Mouse (Mus musculus) gastrocnemius, postnatal 4 days (tissue): ENCODE measurements around the gene Cemip2. TPM values are rescaled to one million over a fixed set of nuclear protein-coding genes. Genes with fewer than 3 reads are reported as not detected.

Experiments
- DNase-seq, 2 experiments: peaks; one replicate each; pipeline ENCODE4 v3.0.0; 2021 to 2022; ENCODE audit warnings: low spot score in 2 of 2, mixed read lengths in 2 of 2
- total RNA-seq, 2 experiments: library from RNA; stranded (reverse); gene quantifications; 2 replicates each; pipeline ENCODE4 v1.2.3; 2021

Cemip2 gene
- total RNA-seq, 2 experiments from 2014 or later = 19.8 to 22.5 TPM

DNA sequence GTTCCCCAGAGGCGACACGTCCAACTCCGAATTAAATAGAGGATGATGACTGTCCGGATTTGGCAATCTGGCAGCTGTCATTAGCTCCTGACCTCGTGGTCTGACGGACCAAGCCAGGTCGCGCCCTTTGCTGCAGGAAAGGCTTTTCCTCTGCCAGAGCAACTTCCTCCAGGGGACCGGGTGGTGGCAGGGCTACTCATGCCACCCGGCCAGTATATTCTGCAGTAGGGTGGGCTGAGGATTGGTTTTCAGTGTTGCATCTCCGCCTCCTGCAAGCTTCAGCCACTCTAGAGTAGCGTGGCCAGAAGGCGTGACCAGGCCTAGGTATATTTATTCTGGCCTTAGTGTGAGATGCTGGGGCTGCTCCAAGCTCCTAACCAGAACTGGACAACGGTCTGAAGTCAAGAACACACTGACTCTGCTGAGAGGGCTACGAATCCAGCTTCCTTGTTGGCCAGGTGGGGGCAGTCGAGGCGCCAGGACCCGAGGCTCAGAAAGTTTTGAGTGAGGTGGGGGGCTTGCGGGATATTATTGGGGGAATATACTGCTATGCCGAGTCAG lies 891 bp upstream of the Cemip2 start:
- DNase-seq = peak in 1 of 2 experiments; percentile 53

DNA sequence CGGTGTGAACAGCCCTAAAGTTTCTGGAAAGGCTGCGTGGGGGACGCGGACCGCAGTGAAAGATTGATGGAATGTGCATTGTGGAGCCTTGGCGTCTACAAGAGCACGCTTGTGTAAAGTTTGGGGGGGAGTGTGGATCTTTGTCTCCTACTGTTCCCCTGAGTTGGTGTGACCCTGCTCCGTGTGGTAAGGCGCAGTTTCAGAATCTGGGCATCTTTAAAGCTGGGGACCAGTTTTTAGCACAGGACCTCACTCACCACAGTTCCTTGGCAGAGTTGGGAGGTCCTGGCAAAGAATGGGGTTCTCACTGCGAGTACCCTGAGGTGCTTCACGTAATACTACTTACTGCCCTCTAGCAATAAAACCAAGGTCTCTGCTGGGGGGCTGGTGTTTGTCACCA lies 964 bp downstream of the Cemip2 start:
- no peak for DNase-seq

DNA sequence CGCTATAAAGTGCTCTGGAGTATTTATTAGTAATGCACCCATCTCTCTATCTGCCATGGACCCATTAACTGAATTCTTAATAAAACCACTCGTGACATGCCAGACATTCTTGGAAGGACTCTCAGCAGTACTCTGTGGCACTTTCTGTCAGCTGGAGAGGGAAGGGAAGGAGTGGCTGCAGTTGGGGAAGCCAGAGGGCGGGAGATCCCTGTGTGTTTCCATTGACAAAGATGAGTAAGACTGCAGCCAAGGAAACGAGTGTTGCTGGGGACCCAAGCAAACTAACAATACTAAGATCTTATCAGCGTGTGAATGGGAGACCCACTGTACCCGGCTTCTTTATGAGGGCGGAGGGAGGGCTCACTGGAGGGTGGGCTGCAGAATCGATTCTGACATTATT lies 2.5 kb downstream of the Cemip2 start:
- DNase-seq = no peak

DNA sequence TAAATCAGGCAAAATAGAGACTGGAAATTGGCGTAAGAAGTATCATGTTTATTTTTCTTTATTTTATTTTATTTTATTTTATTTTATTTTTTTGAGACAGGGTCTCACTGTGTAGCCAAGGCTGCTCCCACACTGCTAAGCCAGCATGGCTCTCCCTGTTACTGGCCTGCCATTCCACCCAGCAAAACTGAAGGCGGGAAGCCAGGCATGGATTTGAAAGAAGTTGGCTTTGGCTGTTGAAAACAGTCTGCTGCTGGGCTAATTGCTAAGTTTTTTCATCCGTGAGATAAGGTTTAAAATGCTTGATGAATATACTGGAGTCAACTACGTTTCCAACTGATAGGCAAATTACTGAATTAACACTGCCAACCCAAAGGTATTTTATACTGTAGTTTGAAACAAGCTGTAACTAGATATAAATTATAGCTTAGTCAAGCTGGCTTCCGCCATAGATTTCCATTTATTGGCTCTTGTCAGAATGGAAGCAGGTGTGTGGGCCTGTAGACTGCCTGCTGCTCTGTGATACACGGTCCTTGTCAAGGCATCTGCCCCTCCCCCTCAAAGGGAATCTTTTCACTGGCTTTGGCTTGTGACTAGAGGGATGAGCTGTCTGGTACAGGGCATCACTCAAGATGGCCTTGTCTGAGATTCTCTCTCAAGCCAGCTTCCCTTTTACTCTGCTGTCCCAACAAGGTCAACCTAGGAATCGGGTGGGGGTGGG lies 3.1 kb downstream of the Cemip2 start:
- DNase-seq = no peak

DNA sequence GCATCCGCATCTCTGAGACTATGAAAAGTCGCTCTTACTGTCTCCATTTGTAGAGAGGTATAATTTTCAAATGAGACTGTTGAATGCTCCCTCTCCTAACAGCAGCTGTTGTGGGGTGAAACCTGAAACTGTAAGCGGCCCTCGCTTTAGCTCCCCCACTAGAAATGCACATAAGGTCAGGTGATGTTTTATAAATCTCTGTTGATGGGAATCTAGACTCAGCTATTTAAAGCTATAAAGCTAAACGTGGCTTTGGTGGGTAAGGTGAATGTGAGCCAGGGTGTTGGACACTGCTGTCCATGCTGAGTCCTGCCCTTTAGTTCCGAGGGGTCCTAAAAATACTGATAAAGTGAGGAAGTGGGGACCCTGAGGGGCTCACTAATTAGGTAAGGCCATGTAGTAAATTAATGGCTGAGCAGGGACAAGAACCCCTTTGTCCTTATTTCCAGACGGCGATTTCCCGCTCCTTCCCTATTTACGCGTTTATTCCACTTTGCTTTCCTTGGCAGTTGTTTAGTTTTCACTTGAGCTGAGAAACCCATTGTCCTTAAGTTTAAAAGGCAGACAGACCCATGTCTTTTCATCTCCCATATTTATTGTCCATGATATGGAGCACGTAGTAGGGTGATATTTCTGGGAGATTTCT lies 3.8 kb downstream of the Cemip2 start:
- DNase-seq = no peak

DNA sequence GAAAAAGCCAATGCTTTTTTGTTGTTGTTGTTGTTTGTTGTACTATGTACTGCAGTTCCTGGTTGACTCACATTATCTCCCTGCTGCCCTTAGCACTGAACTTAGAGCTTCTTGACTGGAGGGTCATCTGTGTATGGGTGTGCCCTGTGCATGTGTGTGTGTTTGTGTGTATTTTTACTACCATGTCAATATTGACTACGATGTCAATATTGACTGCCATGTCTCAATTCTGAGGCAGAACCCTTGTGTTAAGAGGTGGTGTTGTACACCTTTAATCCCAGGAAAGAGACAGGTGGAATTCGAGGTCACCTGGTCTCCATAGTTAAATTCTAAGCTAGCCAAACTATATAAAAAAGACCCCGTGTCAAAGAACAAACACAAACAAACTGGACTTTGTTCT lies 5.6 kb downstream of the Cemip2 start:
- DNase-seq = no peak

DNA sequence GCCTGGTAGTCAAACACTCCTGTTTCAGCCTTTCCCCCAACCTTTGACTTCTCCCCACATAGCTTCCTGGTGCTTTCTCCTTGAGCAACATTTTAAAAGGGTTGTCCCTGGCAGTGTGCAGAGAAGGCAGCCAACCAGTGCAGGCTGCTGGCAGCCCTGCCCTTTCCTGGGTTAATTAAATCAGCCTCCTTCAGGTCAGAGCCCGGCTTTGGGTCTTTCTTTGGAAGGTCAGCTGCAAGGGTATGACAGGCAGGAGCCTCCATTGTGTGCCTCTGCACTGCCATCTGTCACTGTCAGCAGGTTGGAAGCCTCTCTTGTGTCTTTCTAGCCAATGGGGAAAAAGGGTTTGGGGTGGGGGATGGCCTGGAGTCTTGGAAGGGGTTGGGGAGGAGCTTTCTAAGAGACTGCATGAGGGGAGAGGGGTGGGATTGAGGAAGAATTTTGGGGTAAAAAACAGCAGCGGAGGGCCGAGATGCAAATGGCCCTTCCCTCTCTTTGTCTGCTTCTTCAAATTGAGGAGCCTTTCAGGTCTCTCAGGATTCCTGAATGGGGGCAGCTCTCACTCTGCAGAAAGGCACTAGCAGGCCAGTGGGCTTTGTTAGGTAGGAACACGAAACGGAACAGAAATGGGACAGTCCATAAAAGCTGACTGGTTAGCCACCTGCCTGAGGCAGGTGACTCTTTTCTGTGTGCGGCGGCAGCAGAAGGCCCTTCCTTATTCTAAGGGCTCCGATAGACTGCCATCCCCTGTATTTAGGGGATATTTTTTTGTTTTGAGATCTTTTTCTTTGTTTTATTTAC lies 6.4 kb downstream of the Cemip2 start:
- DNase-seq = no peak

DNA sequence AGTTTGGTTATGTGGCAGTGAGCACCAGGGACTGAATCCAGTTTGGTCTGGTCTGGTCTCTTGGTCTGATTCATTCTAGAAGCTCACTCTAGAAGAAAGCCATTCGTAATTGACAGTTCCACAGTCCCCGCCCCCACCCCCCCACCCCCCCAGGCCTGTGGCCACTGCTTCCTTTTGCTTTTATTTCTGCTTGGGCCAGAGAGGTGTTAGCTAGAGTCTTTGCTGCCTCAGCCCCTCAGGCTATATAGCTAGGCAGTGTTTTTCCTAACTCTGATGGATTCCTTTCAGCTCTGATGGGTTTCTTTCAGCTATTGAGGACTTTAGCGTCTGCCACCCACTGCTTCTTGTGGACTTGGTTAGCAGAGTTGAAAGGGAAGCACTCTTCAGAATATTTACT lies 7.0 kb downstream of the Cemip2 start:
- DNase-seq = no peak

DNA sequence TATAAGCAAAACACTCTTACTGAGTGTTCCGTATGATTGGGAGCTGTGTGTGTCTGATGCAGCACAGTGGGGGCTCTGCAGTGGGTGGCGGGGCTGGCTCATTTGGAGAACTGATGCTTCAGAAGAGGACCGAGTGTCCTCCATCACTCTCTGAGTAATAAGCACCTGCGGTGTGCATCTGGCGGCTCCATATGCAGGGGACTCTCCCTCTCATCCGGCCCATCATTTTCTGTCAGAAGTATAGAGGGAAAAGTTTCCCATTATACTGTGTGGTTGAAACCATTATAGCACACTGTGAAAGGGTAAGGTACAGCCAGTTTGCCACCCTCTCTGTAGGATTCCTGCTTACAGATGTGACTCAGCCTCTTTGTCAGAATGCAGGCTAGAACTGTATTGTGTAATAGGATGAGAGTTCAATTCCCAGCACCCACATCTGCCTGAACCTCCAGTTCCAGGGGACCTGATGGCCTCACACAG lies 8.9 kb downstream of the Cemip2 start:
- no peak for DNase-seq

DNA sequence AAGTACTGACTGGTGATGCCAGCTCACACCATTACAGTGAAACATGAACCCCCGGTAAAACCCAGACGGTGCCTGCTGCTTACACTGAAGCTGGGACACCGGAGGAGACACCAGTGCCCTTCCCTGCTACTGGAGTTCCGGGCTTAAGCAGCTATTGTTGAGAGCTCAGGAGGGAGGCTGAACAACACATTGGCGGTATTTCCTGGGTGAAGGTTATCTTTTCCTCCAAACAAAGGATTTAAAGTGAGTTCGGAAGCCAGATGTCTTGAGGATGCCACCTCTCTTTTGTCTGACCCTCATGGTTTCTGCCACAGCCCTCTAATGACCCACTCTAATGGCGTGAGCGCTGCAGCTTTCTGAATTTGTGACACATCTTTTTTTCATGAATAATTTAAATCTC lies 10.9 kb downstream of the Cemip2 start:
- no peak for DNase-seq

DNA sequence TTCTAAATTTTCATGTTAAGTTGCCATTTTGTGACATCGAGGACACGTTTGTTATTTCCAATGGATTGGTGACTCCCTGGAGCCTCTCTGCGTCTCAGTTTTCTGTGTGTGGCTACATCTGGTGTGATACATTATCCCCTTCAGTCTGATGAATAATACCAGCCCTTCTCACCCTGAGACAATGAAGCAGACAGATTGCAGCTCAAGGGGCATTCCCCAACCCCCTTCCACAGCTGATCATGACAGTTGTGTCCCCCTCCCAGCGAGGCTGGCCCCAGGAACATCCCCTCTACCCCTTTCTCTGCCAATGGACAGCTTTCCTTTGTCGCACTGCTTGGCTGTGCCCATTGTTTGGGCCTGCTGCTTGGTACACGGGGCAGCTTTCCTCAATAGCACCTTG lies 11.5 kb downstream of the Cemip2 start:
- no peak for DNase-seq

DNA sequence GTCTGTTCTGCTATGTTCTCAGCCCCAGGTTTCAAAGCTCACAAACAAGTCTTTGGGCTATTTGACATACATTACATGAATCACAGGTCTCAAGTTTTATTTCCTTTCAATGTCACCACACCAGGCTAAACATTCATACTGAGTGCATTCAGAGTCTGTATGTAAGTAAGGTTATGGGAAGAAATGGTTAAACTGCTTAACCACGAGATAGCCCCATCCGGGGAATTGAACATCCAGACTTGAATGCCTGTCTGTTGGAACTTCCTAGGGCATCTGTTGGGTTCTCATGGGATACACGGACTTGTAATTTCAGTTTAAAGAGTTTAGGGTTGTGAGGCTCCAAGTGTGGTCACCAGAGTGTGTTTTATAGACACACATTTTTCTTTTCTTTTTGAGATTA lies 13.2 kb downstream of the Cemip2 start:
- no peak for DNase-seq

DNA sequence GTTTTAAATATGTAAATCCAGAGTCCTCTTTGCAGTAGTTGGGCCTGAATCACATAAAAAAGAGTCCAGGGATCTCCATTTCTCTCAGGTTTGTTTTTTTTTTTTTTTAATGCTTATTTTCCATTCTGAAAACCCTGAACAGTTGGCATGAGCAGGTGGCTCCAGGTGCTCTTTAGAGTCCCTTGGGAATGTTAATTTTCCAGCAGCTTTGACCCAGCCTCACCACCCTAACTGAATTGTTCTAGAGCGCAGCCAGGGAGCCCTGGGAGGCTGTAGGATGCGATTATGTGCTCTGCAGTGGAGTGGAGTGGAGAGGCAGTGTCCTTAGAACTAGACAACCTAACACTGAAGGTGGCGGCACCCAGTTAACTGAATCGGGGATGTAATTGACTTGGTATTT lies 13.7 kb downstream of the Cemip2 start:
- no peak for DNase-seq

DNA sequence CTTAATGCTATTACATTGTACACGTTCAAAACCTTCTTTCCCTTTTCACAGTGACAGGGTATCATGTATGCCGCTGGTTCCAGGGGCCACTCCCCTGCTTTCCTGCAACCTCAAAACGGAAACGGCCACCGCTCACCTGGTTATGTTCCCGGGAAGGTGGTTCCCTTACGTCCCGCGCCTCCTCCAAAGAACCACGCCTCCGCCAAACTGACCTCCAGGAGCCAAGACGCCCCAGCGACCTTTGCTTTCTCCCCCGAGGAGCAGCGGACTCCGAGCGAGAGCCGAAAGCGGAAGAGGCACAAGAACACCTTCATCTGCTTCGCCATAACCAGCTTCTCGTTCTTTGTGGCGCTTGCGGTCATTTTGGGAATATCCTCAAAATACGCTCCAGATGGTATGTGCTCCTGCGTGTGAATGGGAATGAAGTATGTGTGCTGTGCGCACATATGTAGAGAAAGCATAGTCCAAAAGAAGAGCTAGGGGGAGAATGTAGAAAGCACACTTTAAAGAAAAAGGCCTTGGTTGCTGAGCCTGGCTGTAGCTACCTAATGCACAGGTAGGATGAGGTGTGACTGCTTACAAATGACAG lies 14.5 kb downstream of the Cemip2 start:
- DNase-seq = no peak

DNA sequence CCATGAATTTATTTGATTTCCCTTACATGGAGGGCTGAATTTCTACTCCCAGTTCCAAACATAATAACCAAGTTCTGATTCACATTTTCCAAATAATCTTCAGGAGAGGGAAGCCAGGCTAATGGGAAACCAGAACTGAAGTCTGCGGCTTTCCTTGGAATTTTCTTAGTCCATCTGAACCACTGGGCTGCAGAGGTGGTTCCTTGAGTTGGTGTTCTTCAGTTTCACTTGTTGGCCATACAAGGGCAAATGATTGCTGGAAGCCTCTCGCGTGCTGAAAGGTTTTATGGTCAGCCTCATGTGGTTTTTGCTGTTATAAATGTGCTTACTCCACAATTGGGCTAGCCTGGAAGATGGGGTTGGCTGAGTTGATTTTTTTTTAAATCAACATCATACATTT lies 16.4 kb downstream of the Cemip2 start:
- DNase-seq = no peak

DNA sequence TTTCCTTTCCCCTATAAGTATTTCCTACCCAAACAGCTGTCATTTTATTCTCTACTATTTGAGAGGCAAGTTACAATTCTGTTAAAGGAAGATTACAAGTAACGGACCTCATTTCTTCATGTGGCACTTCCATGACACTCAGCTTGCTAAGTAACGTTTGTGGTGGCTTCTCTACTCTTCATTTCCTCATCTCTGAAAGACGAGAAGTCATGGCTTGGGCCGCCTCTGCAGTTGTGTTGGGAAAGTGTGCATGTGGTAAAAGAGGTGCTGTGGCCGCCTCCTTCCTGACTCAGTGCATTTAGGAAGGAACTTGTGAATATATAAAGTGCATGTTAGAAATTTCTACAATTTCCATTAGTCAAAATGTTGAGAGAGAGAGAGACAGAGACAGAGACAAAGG lies 18.2 kb downstream of the Cemip2 start:
- DNase-seq = no peak

DNA sequence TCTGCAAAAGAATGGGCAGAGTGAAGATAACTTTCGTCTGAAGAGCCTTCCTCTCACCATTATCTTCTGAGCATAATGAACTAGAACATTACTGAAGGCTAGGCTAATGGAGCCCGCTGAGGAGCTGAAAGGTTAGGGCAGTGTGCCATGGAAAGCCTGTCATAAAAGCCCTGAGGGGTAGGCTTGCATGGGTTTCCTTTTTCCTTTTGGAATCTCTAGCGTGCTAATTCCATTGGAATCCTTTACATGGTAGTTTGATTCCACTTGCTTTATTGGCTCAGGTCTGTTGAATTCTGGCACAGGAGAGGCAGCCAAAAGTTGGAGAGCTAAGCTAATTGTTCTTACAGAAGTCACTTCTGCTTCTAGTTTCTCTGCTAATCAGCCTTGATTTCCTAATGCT lies 20.6 kb downstream of the Cemip2 start:
- DNase-seq = peak in 1 of 2 experiments; percentile 57

DNA sequence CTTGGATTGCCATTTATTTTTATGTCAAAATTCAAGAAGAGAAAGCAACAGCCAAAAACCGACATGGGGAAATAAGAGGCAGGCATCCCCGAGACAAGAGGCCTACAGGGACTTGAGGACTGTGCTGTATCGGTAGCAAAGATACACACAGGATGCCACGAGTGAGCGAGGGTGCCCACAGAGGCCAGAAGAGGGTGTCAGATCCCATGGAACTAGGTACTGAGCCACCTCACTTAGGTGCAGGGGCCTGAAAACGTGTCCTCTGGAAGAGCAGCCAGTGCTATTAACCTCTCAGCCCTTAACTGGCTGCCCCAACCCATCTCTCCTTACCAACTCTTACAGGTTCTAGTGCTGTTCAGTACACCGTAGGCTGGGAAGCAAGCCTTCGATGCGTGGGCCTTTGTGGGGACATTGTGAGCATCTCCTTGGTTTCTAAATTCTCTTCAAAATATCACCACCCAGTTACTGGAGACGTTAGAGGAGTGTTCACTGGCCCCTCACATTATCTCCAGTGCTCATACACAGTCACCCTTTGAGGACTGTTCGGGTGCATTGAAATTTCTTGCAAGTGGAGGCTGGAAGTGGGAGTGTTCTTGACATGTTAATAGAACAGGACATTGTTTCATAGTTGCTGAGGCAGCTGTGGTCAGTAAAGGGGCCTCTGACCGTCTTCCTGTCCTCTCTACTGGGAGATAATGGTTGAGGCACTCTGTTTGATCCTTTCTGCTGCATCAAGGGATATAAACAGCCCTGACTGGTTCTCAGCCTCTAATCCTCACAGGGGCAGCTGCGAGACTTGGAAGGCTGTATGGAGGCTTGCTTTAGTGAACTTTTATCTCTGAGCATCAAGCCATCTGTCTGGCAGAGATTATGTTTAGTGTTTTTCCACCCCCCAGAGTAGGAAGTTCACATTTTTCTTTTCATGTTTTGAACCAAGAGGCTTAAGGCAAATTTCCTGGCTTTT lies 21.6 kb downstream of the Cemip2 start:
- no peak for DNase-seq

DNA sequence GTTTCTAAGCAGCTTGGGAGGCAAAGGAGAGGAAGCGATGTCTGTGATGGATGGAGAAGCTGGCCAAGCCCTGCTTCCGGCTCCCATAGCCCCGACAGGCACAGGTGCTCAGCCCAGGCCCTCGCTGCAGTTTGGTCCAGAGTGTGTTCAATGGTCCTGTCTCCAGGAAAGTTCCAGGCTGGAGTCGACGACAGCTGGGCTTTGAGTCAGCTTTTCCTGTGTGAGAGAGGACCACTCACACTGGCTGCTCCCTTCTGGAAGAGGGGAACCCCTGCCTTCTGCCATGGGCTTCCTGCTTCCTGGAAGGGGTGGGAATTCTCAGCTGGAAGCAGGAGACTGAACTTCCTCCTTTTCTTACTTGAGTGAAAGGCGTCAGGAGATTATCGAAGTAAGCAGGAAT lies 26.3 kb downstream of the Cemip2 start:
- no peak for DNase-seq

DNA sequence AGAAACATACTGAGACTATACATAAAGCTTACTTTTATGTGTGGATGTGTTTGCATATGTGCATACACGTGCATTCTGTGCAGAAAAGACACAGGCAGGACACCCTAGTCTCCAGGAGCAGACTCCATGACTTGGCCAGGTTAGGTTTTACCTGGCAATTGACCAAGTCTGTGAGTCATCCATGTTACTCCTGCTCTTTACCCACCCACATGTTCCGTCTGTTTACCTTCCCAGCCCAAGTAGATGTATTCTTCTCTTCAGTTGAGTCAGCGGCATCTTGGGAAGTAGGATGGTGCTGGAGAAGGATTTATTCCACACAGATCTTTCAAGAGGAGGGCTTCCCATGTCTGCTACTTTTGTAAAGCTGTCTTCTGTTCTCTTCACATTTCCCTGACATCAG lies 27.2 kb downstream of the Cemip2 start:
- DNase-seq = no peak
